Mouse (Mus musculus) lung, embryonic 15.5 days (tissue): Measurements from ENCODE around the gene Stim1. TPM values are rescaled to one million over a fixed set of nuclear protein-coding genes. Genes with fewer than 3 reads are reported as not detected.

Experiments
- ATAC-seq: fragments of 200-750 bp; cut with Nextera tagmentation; 2 replicates; pipeline ENCODE4 v1.8.0; 2017; ENCODE audit warnings: moderate number of reproducible peaks, borderline replicate concordance; ENCODE audit not compliant: low FRiP score, low TSS enrichment; ENCODE audit errors: extremely low read depth
- H3K27ac ChIP-seq: fragments of 300-500 bp; sonication (generic); 2 replicates; pipeline ENCODE4 v1.5.1; 2015; ENCODE audit warnings: moderate library complexity, mild to moderate bottlenecking, inconsistent platforms
- H3K27me3 ChIP-seq: fragments of 300-500 bp; sonication (generic); 2 replicates; pipeline ENCODE4 v1.6.1; 2015; ENCODE audit warnings: inconsistent platforms
- H3K36me3 ChIP-seq: fragments of 300-500 bp; sonication (generic); 2 replicates; pipeline ENCODE4 v1.6.1; 2015; ENCODE audit warnings: inconsistent platforms
- H3K4me1 ChIP-seq: fragments of 300-500 bp; sonication (generic); 2 replicates; pipeline ENCODE4 v1.6.1; 2015; ENCODE audit warnings: inconsistent platforms
- H3K4me2 ChIP-seq: fragments of 300-500 bp; sonication (generic); 2 replicates; pipeline ENCODE4 v1.6.1; 2015; ENCODE audit warnings: inconsistent platforms, mild to moderate bottlenecking, moderate library complexity
- H3K4me3 ChIP-seq: fragments of 300-500 bp; sonication (generic); 2 replicates; pipeline ENCODE4 v1.5.1; 2015; ENCODE audit warnings: mild to moderate bottlenecking, inconsistent platforms
- H3K9ac ChIP-seq: fragments of 300-500 bp; sonication (generic); 2 replicates; pipeline ENCODE4 v1.6.1; 2015; ENCODE audit warnings: inconsistent platforms
- H3K9me3 ChIP-seq: fragments of 300-500 bp; sonication (generic); 2 replicates; pipeline ENCODE4 v1.6.1; 2016; ENCODE audit warnings: inconsistent platforms
- WGBS: fragments of 180-500 bp; shearing (Covaris S2); methylation state at CpG from one replicate; pipeline ENCODE4 v1.1.7; 2015; 5-methylcytosine and 5-hydroxymethylcytosine counted together
- polyA plus RNA-seq: library from polyadenylated mRNA; unstranded; fragments of >200 nt; fragmentation: Nextera tagmentation; extraction: Ambion mirVana; gene quantifications from 2 replicates; pipeline ENCODE4 v1.2.1, GENCODE M21; 2015

Stim1 gene
- polyA plus RNA-seq, 1 experiment from 2014 or later, result 20.1 TPM

- Histone ChIP-seq H3K4me2 (no peak overlapping the region), H3K4me3 (no peak overlapping the region), H3K9me3 (no peaks in the 10 kb centered on the region), H3K27me3 (no peaks in the 10 kb centered on the region), H3K4me1 (peaks cover 38% of the 10 kb centered on the region), H3K27ac (no peak overlapping the region), H3K9ac (no peak overlapping the region), H3K36me3 (peaks cover 42% of the 10 kb centered on the region)
- ATAC-seq, result no peak
- WGBS, result 79% methylated on average over 5 of the region's 5 CpGs
Observed at GRCm38 (mm10) chr7:102242371-102242770, 25.2 kb upstream of the Stim1 start.

DNA sequence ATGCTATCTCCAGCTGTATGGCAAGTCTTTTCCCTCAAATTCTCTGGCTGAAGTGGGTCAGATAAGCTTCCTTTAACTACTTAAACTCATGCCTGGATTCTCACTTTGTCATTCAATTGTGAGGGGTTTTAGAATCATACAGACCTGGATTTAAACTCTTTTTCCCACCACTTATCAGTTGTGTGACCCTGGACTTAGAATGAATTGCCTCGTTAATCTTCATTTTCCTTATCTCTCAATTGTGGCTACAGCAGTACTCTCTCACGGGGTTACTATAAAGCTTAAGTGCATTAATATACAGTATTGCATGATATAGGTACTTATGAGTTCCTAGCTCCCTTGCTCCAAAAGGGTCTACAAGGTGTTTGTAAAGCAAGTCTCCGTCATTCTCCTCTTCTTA is 24.7 kb upstream of the Stim1 start:
- Histone ChIP-seq H3K36me3 (peaks cover 36% of the 10 kb centered on the region), H3K27me3 (no peaks in the 10 kb centered on the region), H3K27ac (no peak overlapping the region), H3K4me3 (no peak overlapping the region), H3K4me1 (peaks cover 44% of the 10 kb centered on the region), H3K9ac (no peak overlapping the region), H3K9me3 (no peaks in the 10 kb centered on the region), H3K4me2 (no peak overlapping the region)
- 65% methylated on average over 3 of the region's 3 CpGs for WGBS
- ATAC-seq, result no peak

- H3K9ac ChIP-seq, result no peak overlapping the region
- no peak overlapping the region for H3K4me2 ChIP-seq
- WGBS, result 50% methylated on average over 2 of the region's 2 CpGs
- H3K9me3 ChIP-seq, result no peaks in the 10 kb centered on the region
- H3K36me3 ChIP-seq, result peaks cover 27% of the 10 kb centered on the region
- H3K4me3 ChIP-seq, result no peak overlapping the region
- H3K27me3 ChIP-seq, result no peaks in the 10 kb centered on the region
- no peak for ATAC-seq
- H3K27ac ChIP-seq, result no peak overlapping the region
- peaks cover 53% of the 10 kb centered on the region for H3K4me1 ChIP-seq
Observed at GRCm38 (mm10) chr7:102243870-102244269, 23.7 kb upstream of the Stim1 start.

DNA sequence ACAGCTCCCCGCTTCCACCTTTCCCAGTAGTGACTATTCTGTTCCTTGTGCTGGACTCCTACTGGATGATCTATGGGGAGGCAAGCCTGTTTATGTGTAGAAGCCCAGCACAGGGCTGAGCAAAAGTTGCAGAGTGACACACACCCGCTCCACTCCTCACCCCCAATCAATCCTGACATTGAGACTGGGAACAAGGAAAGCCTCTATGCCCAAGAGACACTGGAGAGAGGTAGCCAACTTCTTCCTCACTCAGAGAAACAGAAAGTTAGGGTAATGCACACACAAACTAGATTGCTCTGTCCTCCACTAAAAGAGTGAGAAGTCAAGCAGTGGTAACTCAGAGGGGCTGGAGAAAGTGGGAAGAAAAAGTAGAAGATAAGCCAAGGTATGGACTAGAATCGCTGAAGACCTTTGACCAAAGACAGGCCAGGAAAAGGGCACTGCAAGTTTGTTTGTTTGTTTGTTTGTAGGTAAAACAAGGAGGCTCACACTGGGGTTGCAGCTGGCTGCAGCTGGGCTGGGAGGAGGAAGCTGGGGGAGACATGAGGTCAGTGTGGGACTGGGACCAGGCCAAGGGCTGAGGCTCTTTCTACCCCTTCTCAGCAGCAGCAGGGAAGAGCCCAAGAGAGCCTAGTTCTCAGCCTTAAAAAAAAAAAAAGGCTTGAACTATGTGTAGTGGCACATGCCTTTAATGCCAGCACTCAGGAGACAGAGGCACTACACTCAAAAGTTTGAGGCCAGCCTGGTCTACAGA is 22.6 kb upstream of the Stim1 start:
- H3K27me3 ChIP-seq, result no peaks in the 10 kb centered on the region
- 66% methylated on average over 3 of the region's 3 CpGs for WGBS
- no peak for ATAC-seq
- no peaks in the 10 kb centered on the region for H3K9me3 ChIP-seq
- peak overlapping the region; percentile 75 for H3K27ac ChIP-seq
- no peak overlapping the region for H3K4me3 ChIP-seq
- no peak overlapping the region; the same call in 1 of the 2 replicates for H3K4me2 ChIP-seq
- H3K9ac ChIP-seq, result no peak overlapping the region
- peaks cover 17% of the 10 kb centered on the region for H3K36me3 ChIP-seq
- peaks cover 57% of the 10 kb centered on the region for H3K4me1 ChIP-seq

DNA sequence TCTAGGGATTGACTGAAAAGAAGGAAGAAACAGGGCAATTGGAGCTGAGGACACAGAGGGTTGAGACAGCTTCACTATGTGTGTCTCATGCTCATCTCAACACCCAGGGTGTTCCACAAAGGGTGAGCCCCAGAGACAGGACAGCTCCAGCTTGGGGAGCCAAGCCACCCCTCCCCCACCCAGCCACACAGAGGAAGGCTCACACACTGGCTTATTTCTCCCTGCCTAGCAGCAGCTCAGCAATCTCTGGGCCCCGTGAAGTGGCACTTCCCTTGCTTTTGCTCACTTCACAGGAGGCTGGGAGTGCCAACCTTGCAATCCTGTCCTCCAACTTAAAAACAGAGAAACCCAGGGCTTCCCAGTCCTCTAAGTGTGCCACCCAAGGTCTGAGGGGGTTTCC is 21.8 kb upstream of the Stim1 start:
- H3K9ac ChIP-seq, result no peak overlapping the region
- peak overlapping the region; percentile 86 for H3K4me2 ChIP-seq
- ATAC-seq, result no peak
- peaks cover 10% of the 10 kb centered on the region; the same call in 1 of the 2 replicates for H3K36me3 ChIP-seq
- WGBS, result 23% methylated on average over 1 of the region's 1 CpGs
- peak overlapping the region; percentile 75 for H3K27ac ChIP-seq
- H3K4me3 ChIP-seq, result 0 out of 2 replicates have a peak overlapping the region, but pooled peaks have one; percentile 1
- H3K27me3 ChIP-seq, result no peaks in the 10 kb centered on the region
- no peaks in the 10 kb centered on the region for H3K9me3 ChIP-seq
- H3K4me1 ChIP-seq, result peaks cover 57% of the 10 kb centered on the region

GRCm38 (mm10) chr7:102246265-102246664 is 21.3 kb upstream of the Stim1 start:
- Histone ChIP-seq H3K9ac (0 out of 2 replicates have a peak overlapping the region, but pooled peaks have one; percentile 14), H3K27ac (peak overlapping the region; percentile 75), H3K4me1 (peaks cover 60% of the 10 kb centered on the region)

DNA sequence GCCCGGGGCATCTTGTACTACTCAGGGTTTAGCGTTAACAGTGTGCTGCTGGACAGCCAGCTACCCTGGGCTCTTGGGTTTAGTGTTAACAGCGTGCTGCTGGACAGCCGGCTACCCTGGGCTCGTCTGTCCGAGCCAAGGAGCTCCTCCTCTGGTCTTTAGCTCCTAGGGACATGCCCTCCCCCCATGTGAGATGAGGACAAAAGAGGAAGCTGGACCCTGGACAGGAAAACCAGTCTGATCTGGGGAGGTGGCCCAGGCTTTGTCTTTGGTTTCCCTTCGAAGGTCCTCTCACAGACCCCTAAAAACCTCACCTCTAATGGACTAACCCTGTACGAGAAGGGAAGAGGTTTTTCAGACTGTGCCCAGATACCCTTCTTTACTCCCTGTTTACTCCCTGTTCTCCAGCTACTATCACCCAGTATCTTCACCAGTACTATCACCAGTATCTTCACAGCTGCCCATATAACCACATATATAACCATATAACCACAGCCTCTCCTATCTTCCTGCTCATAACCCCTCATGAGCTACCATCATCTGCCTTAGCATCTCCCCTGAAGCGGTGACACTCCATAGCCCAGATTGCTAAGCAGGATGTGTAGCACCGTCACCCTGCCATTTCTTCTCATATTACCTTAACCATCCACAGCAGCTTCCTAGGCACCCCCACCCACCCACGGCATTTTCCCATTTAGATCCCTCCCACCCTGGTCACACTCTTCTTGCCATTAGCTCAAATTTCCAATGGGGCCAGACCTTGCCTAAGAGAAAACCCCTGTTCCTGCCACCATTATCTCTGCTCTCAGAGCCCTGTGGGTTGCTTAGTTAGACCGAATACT is 20.4 kb upstream of the Stim1 start:
- WGBS, result 51% methylated on average over 12 of the region's 12 CpGs
- Histone ChIP-seq H3K4me2 (peak overlapping the region; percentile 86), H3K9ac (no peak overlapping the region), H3K27me3 (no peaks in the 10 kb centered on the region), H3K36me3 (no peaks in the 10 kb centered on the region), H3K9me3 (no peaks in the 10 kb centered on the region), H3K27ac (peak overlapping the region; percentile 75; the same call in 1 of the 2 replicates), H3K4me1 (peaks cover 60% of the 10 kb centered on the region), H3K4me3 (peak overlapping the region; percentile 78)
- ATAC-seq, result no peak

More at GRCm38 (mm10) chr7:102246265-102246664, 21.3 kb upstream of the Stim1 start:
- Histone ChIP-seq H3K9me3 (no peaks in the 10 kb centered on the region), H3K4me3 (0 out of 2 replicates have a peak overlapping the region, but pooled peaks have one; percentile 1), H3K27me3 (no peaks in the 10 kb centered on the region), H3K4me2 (peak overlapping the region; percentile 86), H3K36me3 (peaks cover 6% of the 10 kb centered on the region; the same call in 1 of the 2 replicates)
- ATAC-seq, result no peak
- WGBS, result 48% methylated on average over 6 of the region's 6 CpGs

GRCm38 (mm10) chr7:102248691-102249404 is 18.8 kb upstream of the Stim1 start:
- peak overlapping the region; percentile 83 for H3K9ac ChIP-seq
- no peak for ATAC-seq

GRCm38 (mm10) chr7:102249531-102249895 is 18.1 kb upstream of the Stim1 start:
- Histone ChIP-seq H3K4me1 (peaks cover 50% of the 10 kb centered on the region), H3K9ac (peak overlapping the region; percentile 83), H3K9me3 (no peaks in the 10 kb centered on the region), H3K27ac (peak overlapping the region; percentile 99), H3K4me3 (peak overlapping the region; percentile 78), H3K36me3 (no peaks in the 10 kb centered on the region), H3K4me2 (peak overlapping the region; percentile 86), H3K27me3 (no peaks in the 10 kb centered on the region)
- ATAC-seq, result peak; percentile 23
- 2% methylated on average over 23 of the region's 23 CpGs for WGBS

More at GRCm38 (mm10) chr7:102248691-102249404, 18.8 kb upstream of the Stim1 start:
- Histone ChIP-seq H3K4me2 (peak overlapping the region; percentile 86), H3K36me3 (no peaks in the 10 kb centered on the region), H3K27me3 (no peaks in the 10 kb centered on the region), H3K4me3 (peak overlapping the region; percentile 78), H3K27ac (peak overlapping the region; percentile 99), H3K9me3 (no peaks in the 10 kb centered on the region), H3K4me1 (peaks cover 57% of the 10 kb centered on the region)
- 10% methylated on average over 16 of the region's 16 CpGs for WGBS

GRCm38 (mm10) chr7:102249896-102250630 is 17.5 kb upstream of the Stim1 start:
- Histone ChIP-seq H3K9me3 (no peaks in the 10 kb centered on the region), H3K4me1 (peaks cover 45% of the 10 kb centered on the region), H3K27me3 (no peaks in the 10 kb centered on the region), H3K27ac (peak overlapping the region; percentile 99), H3K36me3 (no peaks in the 10 kb centered on the region), H3K9ac (peak overlapping the region; percentile 83), H3K4me3 (peak overlapping the region; percentile 78), H3K4me2 (peak overlapping the region; percentile 86)
- under 1% methylated on average over 43 of the region's 49 CpGs for WGBS
- peak; percentile 87 for ATAC-seq
